Mouse (Mus musculus) lung, postnatal 0 days (tissue): ENCODE measurements around the gene Sctr. TPM values are rescaled to one million over a fixed set of nuclear protein-coding genes. Genes with fewer than 3 reads are reported as not detected.
A peak's percentile ranks its signal among the peaks of the same experiment; 100 is the strongest.

ENCODE experiments used
- ATAC-seq: fragments of 200-750 bp; cut with Nextera tagmentation; 2 replicates; pipeline ENCODE4 v1.8.0; 2017; ENCODE audit warnings: moderate library complexity
- DNase-seq: peaks from one replicate; pipeline ENCODE4 v3.0.0-alpha.2; 2016; ENCODE audit warnings: low spot score
- H3K27ac ChIP-seq: fragments of 300-500 bp; sonication (generic); 2 replicates; pipeline ENCODE4 v1.5.1; 2014; ENCODE audit warnings: antibody characterized with exemption, mild to moderate bottlenecking, low read length, mixed read lengths
- H3K27me3 ChIP-seq: fragments of 300-500 bp; sonication (generic); replicated peaks from 2 replicates; pipeline ENCODE4 v1.6.1; 2014; ENCODE audit warnings: low read length, mixed read lengths; ENCODE audit not compliant: insufficient read depth
- H3K36me3 ChIP-seq: fragments of 300-500 bp; sonication (generic); 2 replicates; pipeline ENCODE4 v1.6.1; 2014; ENCODE audit warnings: low read length, mixed read lengths; ENCODE audit not compliant: insufficient read depth
- H3K4me1 ChIP-seq: fragments of 300-500 bp; sonication (generic); 2 replicates; pipeline ENCODE4 v1.6.1; 2014; ENCODE audit warnings: antibody characterized with exemption, low read depth, low read length, mixed read lengths; ENCODE audit not compliant: insufficient read depth
- H3K4me2 ChIP-seq: fragments of 300-500 bp; sonication (generic); replicated peaks from 2 replicates; pipeline ENCODE4 v1.6.1; 2014; ENCODE audit warnings: low read depth, mild to moderate bottlenecking, low read length, moderate library complexity, mixed read lengths
- H3K4me3 ChIP-seq: fragments of 300-500 bp; sonication (generic); 2 replicates; pipeline ENCODE4 v1.5.1; 2014; ENCODE audit warnings: low read depth, low read length
- H3K9ac ChIP-seq: fragments of 300-500 bp; sonication (generic); replicated peaks from 2 replicates; pipeline ENCODE4 v1.6.1; 2014; ENCODE audit warnings: low read depth, mild to moderate bottlenecking
- H3K9me3 ChIP-seq: fragments of 300-500 bp; sonication (generic); 2 replicates; pipeline ENCODE4 v1.6.1; 2016; ENCODE audit warnings: low read length, mixed read lengths
- CTCF ChIP-seq: IDR thresholded peaks from 2 replicates; pipeline ENCODE4 v1.5.1; 2016; ENCODE audit warnings: antibody characterized with exemption, mild to moderate bottlenecking
- EP300 ChIP-seq: IDR thresholded peaks from 2 replicates; pipeline ENCODE4 v1.6.1; 2016; ENCODE audit warnings: antibody characterized with exemption, mild to moderate bottlenecking, control low read depth
- WGBS: fragments of 180-500 bp; shearing (Covaris S2); extraction: QIAGEN DNeasy Blood & Tissue Kit; methylation state at CpG from one replicate; pipeline ENCODE4 v1.1.7; 2014; 5-methylcytosine and 5-hydroxymethylcytosine counted together
- polyA plus RNA-seq: library from polyadenylated mRNA; unstranded; fragments of >200 nt; fragmentation: Nextera tagmentation; extraction: Ambion mirVana; gene quantifications from 2 replicates; pipeline ENCODE4 v1.2.1, GENCODE M21; 2015

The Sctr gene
- polyA plus RNA-seq, 1 experiment from 2014 or later, result 0.14 TPM

- Histone ChIP-seq H3K9me3 (no peaks in the 10 kb centered on the region), H3K9ac (no peak overlapping the region), H3K4me1 (peaks cover 10% of the 10 kb centered on the region; the same call in 1 of the 2 replicates), H3K4me2 (no peak overlapping the region), H3K27me3 (no peaks in the 10 kb centered on the region), H3K36me3 (no peaks in the 10 kb centered on the region), H3K4me3 (no peak overlapping the region), H3K27ac (peak overlapping the region; percentile 72; the same call in 1 of the 2 replicates)
- DNase-seq (peak; percentile 73), ATAC-seq (peak; percentile 79)
- WGBS, result 59% methylated on average over 5 of the region's 5 CpGs
- no peak for TF ChIP-seq CTCF
- peak; percentile 98 for TF ChIP-seq EP300
Observed at GRCm38 (mm10) chr1:120069120-120069519, 62.4 kb downstream of the Sctr start.

GRCm38 (mm10) chr1:120070168-120070567 is 63.5 kb downstream of the Sctr start:
- Histone ChIP-seq H3K9ac (no peak overlapping the region), H3K36me3 (no peaks in the 10 kb centered on the region), H3K27ac (peak overlapping the region; percentile 72), H3K9me3 (no peaks in the 10 kb centered on the region), H3K4me3 (no peak overlapping the region), H3K4me1 (peaks cover 20% of the 10 kb centered on the region), H3K4me2 (no peak overlapping the region), H3K27me3 (no peaks in the 10 kb centered on the region)
- TF ChIP-seq EP300 (peak; percentile 30; the same call in 1 of the 2 replicates), CTCF (no peak)
- ATAC-seq (no peak), DNase-seq (no peak)
- 56% methylated on average over 6 of the region's 6 CpGs for WGBS

- TF ChIP-seq CTCF (no peak), EP300 (no peak)
- H3K4me1 ChIP-seq, result peaks cover 25% of the 10 kb centered on the region
- DNase-seq (no peak), ATAC-seq (no peak)
- no peaks in the 10 kb centered on the region for H3K36me3 ChIP-seq
- H3K9ac ChIP-seq, result no peak overlapping the region
- H3K4me3 ChIP-seq, result no peak overlapping the region
- H3K27me3 ChIP-seq, result no peaks in the 10 kb centered on the region
- no peak overlapping the region for H3K4me2 ChIP-seq
- WGBS, result 73% methylated on average over 4 of the region's 4 CpGs
- H3K27ac ChIP-seq, result peak overlapping the region; percentile 26; the same call in 1 of the 2 replicates
- H3K9me3 ChIP-seq, result no peaks in the 10 kb centered on the region
Observed at GRCm38 (mm10) chr1:120071133-120071532, 64.4 kb downstream of the Sctr start.

GRCm38 (mm10) chr1:120072900-120073299 is 66.2 kb downstream of the Sctr start:
- Histone ChIP-seq H3K4me2 (peak overlapping the region; percentile 54), H3K4me1 (peaks cover 25% of the 10 kb centered on the region), H3K4me3 (peak overlapping the region; percentile 10), H3K27ac (peak overlapping the region; percentile 48), H3K9ac (peak overlapping the region; percentile 1; the same call in 1 of the 2 replicates), H3K9me3 (no peaks in the 10 kb centered on the region), H3K27me3 (no peaks in the 10 kb centered on the region), H3K36me3 (no peaks in the 10 kb centered on the region)
- TF ChIP-seq CTCF, result no peak
- TF ChIP-seq EP300, result peak; percentile 14; the same call in 1 of the 2 replicates
- ATAC-seq (peak; percentile 10), DNase-seq (peak; percentile 66)
- WGBS, result 5% methylated on average over 16 of the region's 16 CpGs

- peaks cover 25% of the 10 kb centered on the region for H3K4me1 ChIP-seq
- H3K9ac ChIP-seq, result peak within 1 kb of the TSS; percentile 1; the same call in 1 of the 2 replicates
- 3% methylated on average over 40 of the region's 40 CpGs for WGBS
- peak within 1 kb of the TSS; percentile 54 for H3K4me2 ChIP-seq
- peak; percentile 79 for ATAC-seq
- no peaks in the 10 kb centered on the region for H3K36me3 ChIP-seq
- no peaks in the 10 kb centered on the region for H3K9me3 ChIP-seq
- TF ChIP-seq EP300 (no peak; the same call in 1 of the 2 replicates), CTCF (no peak)
- H3K27me3 ChIP-seq, result no peaks in the 10 kb centered on the region
- H3K27ac ChIP-seq, result peak within 1 kb of the TSS; percentile 48
- H3K4me3 ChIP-seq, result peak within 1 kb of the TSS; percentile 10
- peak; percentile 79 for DNase-seq
Observed at GRCm38 (mm10) chr1:120073519-120074306, 67.0 kb downstream of the Sctr start, which contains the start of gene Tmem37. Gene Tmem37 (minus strand): TSS chr1:120074074.

GRCm38 (mm10) chr1:120074307-120074702 is 67.6 kb downstream of the Sctr start:
- Histone ChIP-seq H3K9ac (no peak overlapping the region), H3K27ac (peak overlapping the region; percentile 48; the same call in 1 of the 2 replicates), H3K4me1 (peaks cover 25% of the 10 kb centered on the region), H3K4me2 (peak overlapping the region; percentile 54), H3K36me3 (no peaks in the 10 kb centered on the region), H3K27me3 (no peaks in the 10 kb centered on the region), H3K4me3 (no peak overlapping the region), H3K9me3 (no peaks in the 10 kb centered on the region)
- ATAC-seq, result peak; percentile 16
- DNase-seq, result peak; percentile 47
- TF ChIP-seq CTCF (no peak), EP300 (peak; percentile 55; the same call in 1 of the 2 replicates)
- WGBS, result 16% methylated on average over 3 of the region's 4 CpGs
